Mouse (Mus musculus) MEL (cell line): ENCODE results near the gene Fcrls. TPM values are rescaled to one million over a fixed set of nuclear protein-coding genes. Genes with fewer than 3 reads are reported as not detected.

Experiments
- DNase-seq: peaks from one replicate; pipeline ENCODE4 v3.0.0; 2011; ENCODE audit warnings: low read depth, low spot score
- H3K27ac ChIP-seq: 2 replicates; pipeline ENCODE4 v1.5.1; 2012; ENCODE audit warnings: low read depth, mild to moderate bottlenecking, control low read depth, low read length, moderate library complexity; ENCODE audit not compliant: control insufficient read depth
- H3K27me3 ChIP-seq, 2 experiments: fragments of 150-350 bp in 1 of 2; sonication (generic) in 1 of 2; 2 replicates each; pipeline ENCODE4 v1.6.1; 2012; ENCODE audit warnings: low read length in 2 of 2, mild to moderate bottlenecking in 2 of 2, improper control_type of control experiment in 1 of 2, moderate library complexity in 1 of 2; ENCODE audit not compliant: insufficient read depth in 2 of 2, control insufficient read depth in 1 of 2
- H3K36me3 ChIP-seq, 2 experiments: 2 replicates each; pipeline ENCODE4 v1.6.1; 2012 to 2014; ENCODE audit warnings: low read length in 2 of 2, improper control_type of control experiment in 1 of 2, inconsistent platforms in 1 of 2, mild to moderate bottlenecking in 1 of 2; ENCODE audit not compliant: insufficient read depth in 2 of 2, control insufficient read depth in 1 of 2
- H3K4me1 ChIP-seq, 2 experiments: fragments of 150-350 bp in 1 of 2; sonication (generic) in 1 of 2; 2 replicates each; pipeline ENCODE4 v1.6.1; 2012; ENCODE audit warnings: low read length in 2 of 2, improper control_type of control experiment in 1 of 2, mild to moderate bottlenecking in 1 of 2; ENCODE audit not compliant: insufficient read depth in 2 of 2, control insufficient read depth in 1 of 2
- H3K4me3 ChIP-seq, 2 experiments: fragments of 150-350 bp in 1 of 2; sonication (generic) in 1 of 2; 2 replicates each; pipeline ENCODE4 v1.5.1; 2012; ENCODE audit warnings: low read depth in 2 of 2, low read length in 2 of 2, mild to moderate bottlenecking in 2 of 2, moderate library complexity in 2 of 2, control low read depth in 1 of 2, improper control_type of control experiment in 1 of 2; ENCODE audit not compliant: control insufficient read depth in 1 of 2, insufficient read depth in 1 of 2
- H3K79me2 ChIP-seq: 2 replicates; pipeline ENCODE4 v1.6.1; 2012; ENCODE audit warnings: mild to moderate bottlenecking, low read length, moderate library complexity; ENCODE audit not compliant: control insufficient read depth, poor library complexity, insufficient read depth
- H3K9ac ChIP-seq: 2 replicates; pipeline ENCODE4 v1.6.1; 2012; ENCODE audit warnings: low read depth, mild to moderate bottlenecking, control low read depth, low read length, moderate library complexity; ENCODE audit not compliant: control insufficient read depth, poor library complexity, severe bottlenecking
- H3K9me3 ChIP-seq: fragments of 150-350 bp; sonication (generic); replicated peaks from 2 replicates; pipeline ENCODE4 v1.6.1; 2012; ENCODE audit warnings: mild to moderate bottlenecking, low read length, improper control_type of control experiment, moderate library complexity; ENCODE audit not compliant: insufficient read depth
- BHLHE40 ChIP-seq: IDR thresholded peaks from 2 replicates; pipeline ENCODE4 v1.6.1; 2012; ENCODE audit warnings: low read depth, mild to moderate bottlenecking, inconsistent platforms, low read length, improper control_type of control experiment, borderline replicate concordance
- CTCF ChIP-seq, 3 experiments: IDR thresholded peaks in 2 of 3; conservative IDR thresholded peaks in 1 of 3; 2 replicates each; pipeline ENCODE4 v1.5.1; 2011 to 2012; ENCODE audit warnings: low read length in 3 of 3, low read depth in 2 of 3, mild to moderate bottlenecking in 2 of 3, improper control_type of control experiment in 1 of 3, inconsistent platforms in 1 of 3, mixed read lengths in 1 of 3, moderate library complexity in 1 of 3; ENCODE audit not compliant: control insufficient read depth in 1 of 3, insufficient read depth in 1 of 3, poor library complexity in 1 of 3, severe bottlenecking in 1 of 3
- E2F4 ChIP-seq: IDR thresholded peaks from 2 replicates; pipeline ENCODE4 v1.6.1; 2011; ENCODE audit warnings: low read depth, low read length, improper control_type of control experiment, borderline replicate concordance
- EP300 ChIP-seq, 2 experiments: IDR thresholded peaks; 2 replicates each; pipeline ENCODE4 v1.6.1; 2011; ENCODE audit warnings: improper control_type of control experiment in 2 of 2, low read length in 2 of 2, low read depth in 1 of 2, mild to moderate bottlenecking in 1 of 2
- GABPA ChIP-seq: IDR thresholded peaks from 2 replicates; pipeline ENCODE4 v1.6.1; 2012; ENCODE audit warnings: low read depth, mild to moderate bottlenecking, inconsistent platforms, low read length, improper control_type of control experiment, moderate library complexity
- HCFC1 ChIP-seq: IDR thresholded peaks from 2 replicates; pipeline ENCODE4 v1.6.1; 2012; ENCODE audit warnings: low read depth, mild to moderate bottlenecking, inconsistent platforms, low read length, improper control_type of control experiment, moderate library complexity
- MAZ ChIP-seq: IDR thresholded peaks from 2 replicates; pipeline ENCODE4 v1.6.1; 2012; ENCODE audit warnings: low read depth, mild to moderate bottlenecking, inconsistent platforms, low read length, improper control_type of control experiment
- MXI1 ChIP-seq: IDR thresholded peaks from 2 replicates; pipeline ENCODE4 v1.6.1; 2011; ENCODE audit warnings: mild to moderate bottlenecking, low read depth, low read length, improper control_type of control experiment
- MYB ChIP-seq: IDR thresholded peaks from 2 replicates; pipeline ENCODE4 v1.6.1; 2011; ENCODE audit warnings: mild to moderate bottlenecking, low read depth, low read length, improper control_type of control experiment
- NELFE ChIP-seq: IDR thresholded peaks from 2 replicates; pipeline ENCODE4 v1.6.1; 2011; ENCODE audit warnings: low read depth, low read length, improper control_type of control experiment
- POLR2A ChIP-seq, 2 experiments: IDR thresholded peaks; 2 replicates each; pipeline ENCODE4 v1.6.1; 2011 to 2012; ENCODE audit warnings: low read length in 2 of 2, mild to moderate bottlenecking in 2 of 2, control low read depth in 1 of 2, improper control_type of control experiment in 1 of 2, low read depth in 1 of 2, moderate library complexity in 1 of 2; ENCODE audit not compliant: control insufficient read depth in 1 of 2, insufficient read depth in 1 of 2, poor library complexity in 1 of 2
- POLR2AphosphoS5 ChIP-seq: IDR thresholded peaks from 2 replicates; pipeline ENCODE4 v1.6.1; 2012; ENCODE audit warnings: low read depth, borderline replicate concordance, mild to moderate bottlenecking, inconsistent platforms, low read length, moderate library complexity, mixed read lengths
- RAD21 ChIP-seq: IDR thresholded peaks from 2 replicates; pipeline ENCODE4 v1.6.1; 2011; ENCODE audit warnings: mild to moderate bottlenecking, low read depth, low read length, improper control_type of control experiment
- SIN3A ChIP-seq: IDR thresholded peaks from 2 replicates; pipeline ENCODE4 v1.6.1; 2012; ENCODE audit warnings: low read length, improper control_type of control experiment, inconsistent platforms
- SMC3 ChIP-seq: IDR thresholded peaks from 2 replicates; pipeline ENCODE4 v1.6.1; 2011; ENCODE audit warnings: low read depth, low read length, improper control_type of control experiment
- TBP ChIP-seq: IDR thresholded peaks from 2 replicates; pipeline ENCODE4 v1.8.0; 2011; ENCODE audit warnings: low read depth, low read length, improper control_type of control experiment
- TCF12 ChIP-seq: IDR thresholded peaks from 2 replicates; pipeline ENCODE4 v1.6.1; 2014; ENCODE audit warnings: low read depth, mild to moderate bottlenecking, inconsistent platforms, low read length, improper control_type of control experiment, moderate library complexity
- UBTF ChIP-seq: IDR thresholded peaks from 2 replicates; pipeline ENCODE4 v1.6.1; 2012; ENCODE audit warnings: low read depth, mild to moderate bottlenecking, inconsistent platforms, low read length, improper control_type of control experiment, moderate library complexity, borderline replicate concordance; ENCODE audit not compliant: insufficient read depth
- USF1 ChIP-seq: IDR thresholded peaks from 2 replicates; pipeline ENCODE4 v1.6.1; 2014; ENCODE audit warnings: low read depth, mild to moderate bottlenecking, inconsistent platforms, low read length, improper control_type of control experiment, moderate library complexity
- USF2 ChIP-seq, 2 experiments: IDR thresholded peaks; 2 replicates each; pipeline ENCODE4 v1.6.1; 2011 to 2012; ENCODE audit warnings: improper control_type of control experiment in 2 of 2, low read length in 2 of 2, borderline replicate concordance in 1 of 2, inconsistent platforms in 1 of 2, low read depth in 1 of 2, mild to moderate bottlenecking in 1 of 2; ENCODE audit not compliant: insufficient read depth in 1 of 2
- ZC3H11A ChIP-seq: IDR thresholded peaks from 2 replicates; pipeline ENCODE4 v1.6.1; 2012; ENCODE audit warnings: low read depth, mild to moderate bottlenecking, inconsistent platforms, low read length, improper control_type of control experiment
- ZKSCAN1 ChIP-seq: IDR thresholded peaks from 2 replicates; pipeline ENCODE4 v1.6.1; 2012; ENCODE audit warnings: low read depth, mild to moderate bottlenecking, inconsistent platforms, low read length, improper control_type of control experiment, moderate library complexity
- ZMIZ1 ChIP-seq: IDR thresholded peaks from 2 replicates; pipeline ENCODE4 v1.6.1; 2012; ENCODE audit warnings: low read depth, mild to moderate bottlenecking, inconsistent platforms, low read length, improper control_type of control experiment, moderate library complexity
- polyA plus RNA-seq, 2 experiments: library from polyadenylated mRNA; stranded (reverse) in 1 of 2; unstranded in 1 of 2; fragments of >175 nt in 1 of 2; fragments of >200 nt in 1 of 2; gene quantifications; 2 replicates each; pipeline versions ENCODE4 v1.2.1 to v1.2.4; 2012; ENCODE audit warnings: low replicate concordance in 2 of 2, low read depth in 1 of 2; ENCODE audit not compliant: insufficient read length in 2 of 2, insufficient read depth in 1 of 2, missing spikeins in 1 of 2
- total RNA-seq: library from RNA; depleted of rRNA; stranded (reverse); fragments of 300-350 nt; gene quantifications from 2 replicates; pipeline ENCODE4 v1.2.3, GENCODE M21; 2012

Fcrls gene
- total and polyA plus RNA-seq, 3 experiments: not detected

DNA sequence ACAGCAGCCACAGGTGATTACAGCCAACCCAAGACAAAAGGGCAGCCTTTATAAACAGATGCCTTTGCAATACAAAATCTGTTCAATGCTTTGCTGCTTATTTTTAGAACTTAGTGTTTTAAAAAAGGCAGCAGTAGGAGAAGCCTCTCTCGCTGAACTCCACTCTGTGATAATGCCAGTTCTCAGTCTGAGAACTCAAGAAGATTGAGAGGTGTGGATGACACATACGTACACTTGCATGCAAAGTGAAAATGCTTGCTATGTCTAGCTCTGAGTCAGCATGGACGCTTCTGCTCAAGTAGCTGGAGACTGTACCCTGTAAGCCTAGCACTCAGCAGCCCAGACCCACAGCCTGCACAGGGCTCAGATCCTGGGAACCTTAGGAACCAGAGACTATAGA lies 16.2 kb downstream of the Fcrls start:
- no peak overlapping the region for H3K27ac ChIP-seq
- DNase-seq: no peak
- TF ChIP-seq HCFC1 (no peak), GABPA (no peak), POLR2AphosphoS5 (no peak)
- H3K27me3 ChIP-seq: no peaks in the 10 kb centered on the region; a peak in 1 of 4 replicates
- H3K9ac ChIP-seq: no peak overlapping the region
- no peak overlapping the region for H3K4me3 ChIP-seq
- no peaks in the 10 kb centered on the region for H3K36me3 ChIP-seq
- no peaks in the 10 kb centered on the region for H3K9me3 ChIP-seq
- H3K79me2 ChIP-seq: no peaks in the 10 kb centered on the region
- no peaks in the 10 kb centered on the region for H3K4me1 ChIP-seq

DNA sequence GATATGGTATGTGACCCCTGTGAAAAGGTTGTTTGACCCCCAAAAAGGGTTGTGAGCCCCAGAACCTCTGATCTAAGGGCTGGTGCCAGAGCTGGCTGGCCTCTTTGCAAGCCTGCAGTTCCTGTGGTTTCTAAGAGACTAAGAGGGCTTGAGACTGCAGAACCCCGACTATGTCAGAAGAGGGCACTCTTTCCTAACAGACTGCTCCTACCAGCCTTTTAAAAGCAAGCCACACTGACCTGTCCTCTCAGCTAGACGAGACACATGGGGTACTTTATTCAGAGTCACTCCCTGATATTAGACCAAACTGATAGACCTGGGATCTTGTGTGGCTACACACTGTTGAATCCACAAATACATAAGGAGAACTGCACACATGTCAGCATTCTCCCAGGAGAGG lies 19.9 kb downstream of the Fcrls start:
- H3K27me3 ChIP-seq: no peaks in the 10 kb centered on the region; a peak in 1 of 4 replicates
- H3K79me2 ChIP-seq: no peaks in the 10 kb centered on the region
- H3K9ac ChIP-seq: no peak overlapping the region
- TF ChIP-seq SMC3 (peak; percentile 55), ZC3H11A (peak; percentile 54), RAD21 (peak; percentile 66), CTCF (IDR thresholded peaks at IDR 0.05 in 2 of 3, conservative IDR thresholded peaks at IDR 0.05 in 1 of 3; ENCODE audit: control insufficient read depth in 1 of 3, insufficient read depth in 1 of 3, low read depth in 2 of 3, low read length in 3 of 3, poor library complexity in 1 of 3, severe bottlenecking in 1 of 3) (peak; percentile 45 to 60 (median 56)), EP300 (IDR thresholded peaks at IDR 0.05; ENCODE audit: low read depth in 1 of 2, low read length in 2 of 2) (no peak)
- peak; percentile 51 for DNase-seq
- H3K36me3 ChIP-seq: no peaks in the 10 kb centered on the region
- no peaks in the 10 kb centered on the region for H3K9me3 ChIP-seq
- no peaks in the 10 kb centered on the region for H3K4me1 ChIP-seq
- no peak overlapping the region for H3K27ac ChIP-seq
- no peak overlapping the region for H3K4me3 ChIP-seq

DNA sequence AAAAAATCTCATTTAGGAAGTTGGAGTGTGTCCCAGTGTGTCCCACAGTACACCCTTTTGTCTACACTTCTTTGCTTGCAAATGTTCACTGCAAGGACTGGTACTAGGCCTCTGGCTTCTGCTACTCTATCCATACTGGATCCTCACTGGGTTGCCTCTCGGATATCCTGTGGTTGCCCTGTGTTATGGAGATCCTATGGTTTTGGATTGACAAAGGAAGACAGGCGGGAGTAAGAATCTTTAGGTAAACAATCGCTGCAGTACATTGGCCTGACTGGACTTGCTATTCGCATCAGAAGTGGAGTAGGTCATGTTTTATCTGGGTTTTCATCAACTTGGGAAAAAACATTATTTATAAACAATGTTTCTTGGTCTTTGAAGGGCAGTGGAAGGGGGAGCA lies 22.6 kb downstream of the Fcrls start:
- TF ChIP-seq MAZ (no peak), ZKSCAN1 (no peak), SIN3A (no peak), BHLHE40 (no peak), POLR2A (IDR thresholded peaks at IDR 0.05; ENCODE audit: control insufficient read depth in 1 of 2, insufficient read depth in 1 of 2, low read depth in 1 of 2, low read length in 2 of 2, poor library complexity in 1 of 2) (no peak), MYB (no peak), UBTF (no peak), USF2 (IDR thresholded peaks at IDR 0.05; ENCODE audit: borderline replicate concordance in 1 of 2, insufficient read depth in 1 of 2, low read depth in 1 of 2, low read length in 2 of 2) (no peak), MXI1 (no peak), HCFC1 (no peak), ZMIZ1 (no peak), RAD21 (no peak), NELFE (no peak), USF1 (no peak), SMC3 (no peak), E2F4 (no peak), TCF12 (no peak), TBP (no peak)
- TF ChIP-seq, all 39 proteins: peak for 0
- no peaks in the 10 kb centered on the region for H3K4me1 ChIP-seq
- no peak overlapping the region for H3K9ac ChIP-seq
- H3K79me2 ChIP-seq: no peaks in the 10 kb centered on the region
- no peaks in the 10 kb centered on the region for H3K36me3 ChIP-seq
- H3K27me3 ChIP-seq: no peaks in the 10 kb centered on the region; a peak in 1 of 4 replicates
- H3K4me3 ChIP-seq: no peak overlapping the region
- H3K9me3 ChIP-seq: no peaks in the 10 kb centered on the region
- no peak for DNase-seq
- no peak overlapping the region for H3K27ac ChIP-seq
